Mouse (Mus musculus) fibroblast of lung, adult 2 months (primary cell): ENCODE data around the gene Sobp.

Experiments used
- DNase-seq: peaks from one replicate; pipeline ENCODE4 v3.0.0-alpha.2; 2011; ENCODE audit warnings: low read depth

The Sobp gene

DNA sequence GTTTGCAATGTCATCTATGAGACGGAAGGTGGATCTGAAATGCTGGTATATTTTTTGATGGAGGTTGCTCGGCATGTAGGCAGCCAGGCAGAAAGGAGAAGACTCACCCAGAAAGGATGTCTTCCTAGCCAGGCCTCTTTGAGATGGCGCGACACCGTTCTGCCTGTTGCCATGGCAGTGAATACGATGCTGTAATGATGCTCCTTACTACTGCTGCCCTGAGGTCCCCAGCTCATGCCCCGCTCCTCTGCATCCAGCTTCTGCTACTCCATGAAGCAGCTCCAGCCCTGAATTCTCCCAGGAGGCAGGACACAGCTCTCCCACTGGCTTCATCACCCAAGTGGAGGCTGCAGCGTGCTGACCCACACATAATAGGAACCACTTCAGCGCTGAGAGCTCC, 183.3 kb downstream of the Sobp start:
- no peak for DNase-seq

DNA sequence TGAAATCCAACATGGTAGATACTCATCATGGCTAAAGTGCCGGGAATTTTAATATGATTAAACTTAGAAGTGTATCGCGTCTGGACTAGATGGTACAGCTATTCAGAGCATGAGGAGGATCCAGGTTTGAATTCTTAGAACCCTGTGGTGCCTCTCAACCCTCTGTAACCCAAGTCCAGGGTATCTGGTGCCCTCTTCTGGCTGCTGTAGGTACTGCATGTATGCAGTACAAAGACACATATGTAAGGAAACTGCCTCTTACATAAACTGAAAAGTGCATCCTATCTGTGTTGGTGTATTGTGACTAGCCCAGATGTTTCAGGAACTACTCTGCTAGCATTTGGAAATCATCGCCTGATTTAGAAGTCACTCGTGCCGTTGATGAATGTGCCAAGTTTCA, 184.4 kb downstream of the Sobp start:
- DNase-seq: peak; percentile 36

DNA sequence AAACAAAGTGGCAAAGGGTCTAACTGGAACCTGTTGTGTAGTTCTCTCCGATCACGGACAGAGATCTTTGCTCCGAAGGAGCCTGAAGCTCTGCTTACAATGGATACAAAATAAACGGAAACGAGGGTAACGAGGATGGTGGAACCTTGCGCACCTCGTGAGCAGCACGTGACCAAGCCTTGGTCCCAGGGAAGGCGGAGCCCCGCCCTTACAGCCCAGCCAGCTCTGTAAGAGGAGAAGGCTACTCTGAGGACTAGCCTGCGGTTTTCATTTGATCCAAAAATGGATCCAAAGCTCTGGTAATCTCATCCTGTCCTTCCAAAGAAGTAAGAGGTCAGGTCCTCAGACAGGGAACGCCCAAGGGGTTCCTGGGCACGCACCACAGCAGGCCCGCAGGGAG, 185.7 kb downstream of the Sobp start:
- DNase-seq: peak; percentile 20

DNA sequence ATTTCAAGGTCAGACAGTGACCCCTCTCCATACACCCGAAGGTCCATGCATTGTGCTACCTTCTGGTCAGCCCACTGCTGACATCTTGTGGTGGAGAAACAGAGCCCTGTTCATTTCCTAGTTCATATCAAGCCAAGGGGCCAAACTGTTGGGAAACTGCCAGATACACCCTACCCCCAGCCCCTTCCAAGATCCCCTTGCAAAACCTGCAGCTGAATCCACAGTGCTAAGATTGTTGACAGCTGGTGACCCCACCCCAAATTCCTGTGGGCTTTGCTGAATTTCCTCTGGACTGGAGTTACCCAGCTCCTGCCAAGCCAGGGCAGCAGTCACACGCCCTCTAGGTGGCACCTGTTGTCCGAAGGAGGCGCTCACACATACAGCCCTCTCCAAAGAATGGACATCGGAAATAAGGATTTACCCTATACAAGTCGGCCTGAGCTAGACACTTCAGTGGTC, 186.7 kb downstream of the Sobp start:
- peak; percentile 66 for DNase-seq

DNA sequence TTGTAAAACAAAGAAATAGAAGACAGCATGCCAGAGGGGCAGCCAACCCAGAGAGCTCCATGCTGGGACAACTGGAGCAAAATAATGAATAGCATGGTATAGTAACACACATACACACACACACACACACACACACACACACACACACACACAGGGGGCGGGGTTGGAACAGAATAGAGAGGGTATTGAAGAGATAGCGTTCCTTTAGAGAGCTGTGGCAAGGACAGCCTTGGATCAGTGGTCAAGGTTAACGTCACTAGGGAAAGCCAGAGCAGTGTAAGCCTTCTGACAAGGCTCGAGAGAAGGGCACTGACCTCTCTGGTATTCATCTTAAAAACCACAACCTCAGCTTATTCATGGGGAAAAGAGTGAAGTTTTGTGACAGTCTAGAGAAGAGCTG, 189.4 kb downstream of the Sobp start:
- no peak for DNase-seq

DNA sequence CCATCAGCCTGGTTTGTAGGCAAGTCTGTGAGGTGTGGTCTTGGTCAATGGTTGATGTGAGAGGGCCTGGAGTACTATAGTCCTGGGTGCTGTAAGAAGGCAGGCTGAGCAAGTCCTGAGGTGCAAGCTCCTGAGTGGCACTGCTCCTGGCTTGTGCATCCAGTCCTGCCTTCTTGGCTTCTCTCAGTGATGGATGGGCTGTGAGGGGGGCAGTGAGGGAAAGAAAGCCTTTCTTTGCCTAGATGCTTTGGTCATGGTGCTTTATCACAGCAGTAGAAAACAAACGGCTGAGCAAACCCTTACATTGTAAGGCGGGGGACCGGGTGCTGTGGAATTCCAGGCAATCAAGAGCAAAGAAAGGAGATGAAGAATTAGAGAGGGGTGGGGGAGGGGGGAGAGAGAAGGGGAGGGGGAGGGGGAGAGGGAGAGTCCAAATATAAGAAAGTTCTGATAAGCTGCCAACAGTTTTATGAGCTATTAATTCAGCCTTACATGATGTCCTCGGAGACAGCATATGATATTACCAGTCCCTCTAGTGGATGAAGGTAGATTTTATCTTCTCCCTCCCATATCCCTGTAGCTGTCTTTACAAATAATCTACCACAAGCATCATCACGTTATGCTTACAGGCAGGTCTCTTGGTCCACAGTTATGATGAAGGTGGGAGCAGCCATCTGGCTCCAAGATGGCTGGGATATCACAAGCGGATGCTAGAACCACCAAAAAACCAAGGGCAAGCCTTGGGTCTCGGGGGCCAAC, 193.2 kb downstream of the Sobp start:
- DNase-seq: no peak

DNA sequence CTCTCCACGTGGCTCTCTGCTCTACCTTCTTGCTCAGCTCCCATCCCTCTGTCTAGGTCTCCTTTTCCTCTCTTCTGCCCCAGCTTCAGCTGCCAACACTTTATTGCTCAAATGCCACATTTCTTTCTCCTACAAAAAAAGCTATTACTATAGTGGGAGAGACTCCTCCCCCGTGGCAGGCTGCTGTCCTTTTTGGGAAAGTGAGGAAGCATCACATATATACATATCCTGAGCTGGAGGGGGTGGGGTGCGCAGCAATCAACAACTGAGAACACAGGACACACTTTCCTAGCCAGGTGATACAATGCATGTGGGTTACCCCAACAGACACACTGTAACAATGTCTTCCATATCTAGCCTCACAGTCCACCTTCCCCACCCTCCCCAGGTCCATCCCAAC, 196.0 kb downstream of the Sobp start:
- DNase-seq: no peak

DNA sequence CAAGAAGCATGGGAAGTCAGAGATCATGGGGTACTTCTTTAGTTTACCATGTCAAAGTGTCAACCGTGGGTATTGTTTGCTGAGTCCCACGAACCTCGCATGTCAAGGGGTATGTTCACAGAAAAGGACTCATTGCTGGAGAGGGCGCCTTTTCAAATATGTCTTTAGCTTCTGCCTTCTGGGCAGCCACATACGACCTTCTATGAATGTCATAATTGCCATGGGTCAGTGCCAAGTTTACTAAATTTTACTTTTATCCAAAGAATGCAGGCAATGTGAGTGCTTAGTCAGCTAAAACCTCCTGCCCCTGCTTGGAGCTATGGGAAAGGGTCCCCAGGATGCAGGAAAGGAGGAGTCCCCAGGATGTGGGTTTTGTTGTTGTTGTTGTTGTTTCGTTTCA, 197.8 kb downstream of the Sobp start:
- no peak for DNase-seq

DNA sequence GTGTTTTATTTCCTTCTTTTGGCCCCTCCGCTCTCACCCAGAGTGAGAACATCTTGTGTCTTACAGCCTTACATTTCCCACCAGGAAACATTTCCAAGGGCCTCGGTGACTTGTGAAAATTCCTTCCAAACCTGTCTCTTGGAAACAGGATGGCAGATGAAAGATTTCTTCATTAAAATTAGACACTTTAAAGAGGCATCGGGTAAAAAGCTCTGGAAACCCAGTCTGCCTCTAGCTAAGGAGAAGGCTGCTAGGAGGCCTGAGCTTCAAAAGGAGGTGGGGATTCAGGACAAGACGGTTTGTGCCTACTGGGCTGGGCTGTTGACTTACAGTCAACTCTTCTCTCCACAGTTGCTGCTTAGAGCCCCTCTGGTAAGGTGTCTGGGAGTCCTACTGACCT, 200.8 kb downstream of the Sobp start:
- DNase-seq: no peak

DNA sequence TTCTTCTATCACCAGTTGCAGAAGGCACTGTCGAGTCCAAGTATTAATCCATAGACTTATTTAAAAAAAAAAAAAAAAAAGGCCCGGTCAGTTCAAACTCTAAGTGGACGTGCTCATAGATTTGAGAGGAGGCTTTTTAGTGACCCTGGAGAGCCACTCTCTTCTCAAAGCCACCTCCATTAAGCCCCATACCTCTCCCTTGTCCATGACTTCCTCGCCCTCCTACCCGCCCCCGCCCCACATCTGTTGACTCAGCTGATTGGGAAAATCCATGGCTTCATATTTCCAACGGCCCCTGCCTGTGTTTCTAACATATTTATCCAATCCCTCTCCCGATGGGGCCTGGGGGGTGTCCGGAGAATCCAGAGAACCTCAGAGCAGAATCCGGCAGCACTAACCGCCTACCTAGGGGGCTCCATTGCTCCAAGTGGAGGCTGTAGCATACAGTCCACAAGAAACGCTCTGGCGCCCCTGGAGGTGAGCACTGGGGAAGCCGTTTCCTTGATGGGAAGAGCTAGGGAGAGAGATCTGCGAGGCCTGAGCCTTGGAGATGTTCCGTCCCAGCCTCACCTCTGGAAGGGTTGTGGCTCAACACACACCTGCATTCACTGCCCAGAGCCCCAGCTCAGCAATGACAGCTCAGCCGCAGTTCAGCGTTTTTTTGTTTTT, 201.7 kb downstream of the Sobp start:
- no peak for DNase-seq

DNA sequence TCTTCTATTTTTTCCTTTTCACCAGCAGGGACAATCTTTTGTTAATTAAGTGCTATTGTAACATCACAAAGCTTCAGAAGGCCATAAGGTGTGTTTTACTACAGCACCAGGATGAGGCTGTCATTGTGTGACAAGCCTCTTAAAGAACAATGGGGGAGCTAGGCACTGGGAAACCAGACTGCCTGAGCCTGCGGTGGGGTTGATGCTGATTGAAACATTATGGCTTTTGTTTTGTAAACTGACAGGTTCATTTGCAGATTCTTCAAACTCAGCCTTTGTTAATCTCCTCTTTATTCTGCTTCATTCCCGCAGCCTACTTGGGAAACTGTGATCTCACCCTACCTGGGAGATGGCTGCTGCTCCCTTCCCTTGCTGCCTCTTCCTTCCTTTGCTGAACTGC, 206.0 kb downstream of the Sobp start:
- DNase-seq: no peak

DNA sequence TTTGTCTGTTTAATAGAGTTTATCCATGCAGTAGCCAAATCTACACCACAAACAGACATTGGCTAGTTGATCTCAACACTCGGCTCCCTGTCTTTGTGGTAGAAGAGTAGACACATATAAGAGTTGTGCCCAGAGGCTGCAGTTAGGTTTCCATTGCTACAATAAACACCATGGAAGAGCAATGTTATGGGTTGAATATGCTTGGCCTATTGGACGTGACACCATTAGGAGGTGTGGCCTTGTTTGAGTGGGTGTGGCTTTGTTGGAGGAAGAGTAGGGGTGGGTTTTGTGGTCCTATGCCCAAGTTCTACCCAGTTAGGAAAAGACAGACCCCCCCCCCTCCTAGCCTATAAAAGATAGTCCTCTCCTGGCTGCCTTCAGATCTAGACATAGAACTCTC, 211.3 kb downstream of the Sobp start:
- DNase-seq: no peak

DNA sequence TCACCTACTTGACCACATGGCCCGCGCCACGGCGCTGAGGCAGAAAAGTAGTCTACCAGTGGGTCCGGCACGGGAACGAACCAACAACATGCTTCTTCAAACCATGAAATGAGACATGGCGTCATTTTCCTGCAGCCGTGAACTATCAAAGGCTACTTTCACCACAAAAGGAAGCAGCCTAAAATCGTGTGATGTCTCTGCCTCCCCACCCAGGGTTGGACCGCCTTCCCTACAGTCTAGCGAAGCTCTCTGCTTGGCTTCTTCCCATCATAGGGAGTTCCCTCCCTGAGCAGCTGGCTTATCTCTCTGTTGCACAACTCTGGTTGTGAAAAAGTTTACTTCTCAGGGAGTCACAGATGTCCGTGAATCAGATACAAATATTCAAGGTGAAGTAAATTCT, 211.7 kb downstream of the Sobp start:
- no peak for DNase-seq

DNA sequence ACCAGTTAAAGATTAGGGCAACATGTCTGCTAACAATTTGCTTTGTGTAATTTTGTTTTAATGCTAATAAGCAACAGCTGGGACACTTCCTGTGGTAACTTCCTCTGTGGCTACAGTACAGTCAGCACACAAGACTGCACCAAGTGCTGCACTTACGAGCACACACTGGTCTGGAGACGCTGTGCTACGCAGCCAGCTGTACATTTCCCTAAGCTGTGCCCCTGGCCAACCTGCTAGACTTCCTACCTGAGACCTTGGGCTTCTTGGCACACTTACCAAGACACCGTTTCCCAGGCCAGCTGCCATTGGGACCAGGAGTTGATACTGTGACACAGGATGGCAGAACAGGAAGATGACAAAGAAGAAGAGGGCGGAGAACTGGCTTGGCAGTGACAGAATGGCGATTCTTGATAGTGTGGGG, 212.1 kb downstream of the Sobp start:
- DNase-seq: no peak

DNA sequence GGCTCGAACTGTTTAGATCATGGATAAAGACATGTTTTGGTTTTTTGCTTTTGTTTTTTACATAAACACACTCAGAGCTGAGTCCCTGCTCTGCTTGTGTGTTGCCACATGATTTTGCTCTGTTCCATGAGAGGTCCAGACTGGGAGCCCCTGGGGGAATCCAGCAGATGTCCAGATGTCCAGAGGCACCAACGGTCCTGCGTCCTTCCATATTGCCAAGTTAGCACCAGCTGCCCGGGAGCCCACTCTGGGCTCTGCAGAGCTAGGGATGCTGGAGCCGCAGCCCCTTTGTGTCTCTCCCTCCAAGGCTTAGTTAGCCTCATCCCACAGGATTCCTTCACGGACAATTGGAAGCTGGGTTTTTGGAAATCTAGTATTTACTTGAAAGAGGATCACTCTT, 212.6 kb downstream of the Sobp start:
- no peak for DNase-seq

DNA sequence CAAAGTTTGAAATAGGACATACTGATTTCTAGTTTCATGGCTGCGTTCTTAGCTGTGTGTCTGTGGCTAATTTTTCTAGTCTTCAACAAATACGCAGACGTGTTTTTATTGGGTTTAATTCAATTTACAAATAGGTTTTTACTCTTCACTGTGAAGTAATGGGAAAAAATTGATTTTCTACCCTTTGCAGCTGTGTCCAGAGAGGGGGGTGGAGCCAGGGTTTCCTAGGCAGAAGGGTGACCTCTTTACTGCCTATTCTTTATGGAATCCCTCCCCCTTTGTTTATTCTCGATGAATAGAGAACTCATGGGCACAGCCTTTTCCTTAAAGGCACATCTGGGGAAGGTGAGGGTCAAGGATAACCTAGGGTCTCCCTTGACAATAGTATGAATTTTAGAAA, 215.6 kb downstream of the Sobp start:
- no peak for DNase-seq

DNA sequence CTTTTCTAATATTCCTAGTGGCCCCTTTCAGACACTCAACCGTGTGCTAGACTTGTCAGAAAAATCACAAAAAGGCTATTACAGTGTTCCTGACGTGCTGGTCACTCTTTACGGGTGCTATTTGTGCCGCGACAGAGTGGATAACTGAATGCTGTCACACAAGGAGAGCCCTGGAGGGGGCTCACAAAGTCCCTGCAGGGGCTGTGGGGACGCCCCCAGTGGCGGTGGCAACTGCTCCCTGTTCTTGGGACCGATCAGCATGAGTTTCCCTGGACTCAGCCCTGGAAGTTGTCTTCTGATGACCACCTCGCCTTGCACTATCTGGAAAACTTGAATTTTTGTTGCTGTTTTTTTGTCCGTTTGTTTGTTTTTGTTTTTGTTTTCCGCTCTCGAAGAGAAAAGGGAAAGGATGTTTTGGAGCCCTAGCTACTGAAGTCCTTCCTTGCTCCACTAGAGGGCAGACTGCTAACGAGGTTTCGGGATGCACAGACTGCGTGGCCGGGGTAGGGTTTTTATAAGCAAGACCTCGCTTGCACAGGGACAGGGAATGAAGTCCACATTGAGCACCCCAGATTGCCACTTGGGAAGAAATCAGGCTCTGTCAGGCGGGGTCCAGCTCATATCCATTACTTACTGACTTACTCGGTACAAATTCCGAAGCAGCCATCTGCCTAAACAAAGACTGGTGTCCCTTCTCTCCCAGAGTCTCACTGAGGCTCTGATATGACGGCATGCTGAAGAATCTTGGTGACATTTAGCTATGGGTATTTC, 216.3 kb downstream of the Sobp start:
- no peak for DNase-seq

DNA sequence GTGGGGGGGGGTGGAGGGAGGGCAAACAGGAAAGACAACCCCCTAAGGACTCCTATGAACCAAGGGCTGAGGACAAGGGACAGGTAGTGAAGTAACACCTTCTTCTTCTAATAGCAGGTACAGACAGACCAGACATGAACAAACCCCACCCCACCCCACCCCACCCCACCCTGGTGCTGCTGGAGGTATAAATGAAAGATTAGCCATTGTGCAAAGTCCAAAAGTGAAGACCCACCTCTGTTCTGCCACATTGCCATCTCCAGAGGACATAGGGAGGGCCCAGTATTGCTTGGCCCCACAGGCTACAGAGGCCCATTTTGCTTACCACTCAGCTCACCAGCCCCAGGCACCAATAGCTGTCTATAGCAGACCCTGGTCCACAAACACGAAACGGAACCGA, 219.1 kb downstream of the Sobp start:
- DNase-seq: no peak

DNA sequence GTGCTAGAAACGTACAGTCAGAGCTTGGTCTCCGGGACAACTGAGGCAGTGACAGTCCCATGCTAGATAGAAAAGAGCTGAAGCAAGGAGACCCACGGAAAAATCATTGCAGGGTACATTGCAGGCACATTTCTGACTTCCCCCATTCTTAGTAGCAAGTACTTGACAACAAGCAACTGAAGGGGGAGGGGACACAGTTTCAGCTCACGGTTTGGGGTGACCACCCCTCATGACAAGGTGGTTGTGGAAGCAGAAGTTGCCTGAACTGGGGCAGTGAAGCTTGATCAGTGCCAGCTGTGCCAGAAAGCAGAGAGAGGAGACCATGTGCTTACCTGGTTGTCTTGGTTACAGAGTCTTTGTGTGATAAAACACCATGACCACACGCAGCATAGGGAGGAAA, 220.7 kb downstream of the Sobp start:
- DNase-seq: no peak
